Mouse (Mus musculus): ENCODE results near the gene Zfp764. TPM values are rescaled to one million over a fixed set of nuclear protein-coding genes. Genes with fewer than 3 reads are reported as not detected.
"Not testable (repeated sequence)": the region's sequence is repeated elsewhere in the genome, so short reads cannot be mapped to it uniquely, and the experiment has no call there.

Gene Zfp764
- total and polyA plus RNA-seq, 2 experiments, result 1.8 TPM

DNA sequence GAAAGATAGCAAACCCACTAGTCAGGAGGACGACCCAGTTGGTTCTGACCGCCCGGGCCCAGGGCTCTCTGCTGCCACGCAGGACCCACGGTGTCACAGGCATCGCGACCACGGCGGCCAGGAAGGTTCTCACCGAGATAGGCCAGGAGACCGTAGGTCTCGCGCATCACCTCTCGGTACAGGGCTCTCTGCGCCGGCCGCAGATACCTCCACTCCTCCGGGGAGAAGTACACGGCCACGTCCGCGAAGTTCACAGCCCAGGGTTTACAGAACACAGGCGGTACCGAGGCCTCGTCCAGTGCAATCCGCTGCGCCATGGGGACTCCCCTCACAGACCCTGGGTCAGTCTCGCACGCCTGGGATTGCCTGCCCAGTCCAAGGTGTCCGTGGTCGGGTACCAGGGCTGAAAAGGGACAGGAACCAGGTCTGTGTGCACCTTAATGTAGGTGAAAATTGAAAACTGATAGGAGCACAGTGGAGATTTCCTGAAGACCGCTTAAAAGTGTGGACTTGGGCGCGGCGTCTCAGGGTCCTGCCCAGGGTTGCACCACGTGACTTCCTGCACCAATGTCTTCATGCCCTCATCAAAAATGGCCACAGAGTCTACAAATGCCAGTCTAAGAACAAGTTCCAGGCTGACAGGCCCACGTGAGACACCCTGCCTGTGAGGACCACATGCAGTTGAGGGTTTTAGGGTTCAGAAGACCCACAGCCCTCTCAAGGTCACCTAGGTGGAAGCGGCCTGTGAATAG, 19.8 kb downstream of the Zfp764 start, which contains the start of gene 9130019O22Rik:
Gene 9130019O22Rik, minus strand, starts transcription at position 526 of the 752 bp plus-strand sequence.
- Histone ChIP-seq H3K79me2 (ENCODE audit: control insufficient read depth, insufficient read depth, low read length) (no peaks in the 10 kb centered on the region), H3K27me3 (ENCODE audit: control insufficient read depth, insufficient read depth, low read length) (no peaks in the 10 kb centered on the region), H3K36me3 (ENCODE audit: control insufficient read depth, insufficient read depth, low read length) (no peaks in the 10 kb centered on the region), H3K4me1 (ENCODE audit: control insufficient read depth, insufficient read depth, low read length) (peaks cover 5% of the 10 kb centered on the region; the same call in 1 of the 2 replicates), H3K9ac (ENCODE audit: low read depth, low read length) (peak within 1 kb of the TSS; percentile 87), H3K27ac (replicated peaks; ENCODE audit: insufficient read depth, low read depth, low read length) (peak within 1 kb of the TSS; percentile 55), H3K4me3 (ENCODE audit: insufficient read depth, low read depth, low read length) (peak within 1 kb of the TSS; percentile 83)
- TF ChIP-seq CTCF (IDR thresholded peaks at IDR 0.05; ENCODE audit: low read depth, low read length) (no peak), POLR2A (IDR thresholded peaks at IDR 0.05; ENCODE audit: extremely low read depth, insufficient read depth, low read length) (0 out of 2 replicates have a peak, but pooled peaks have one; percentile 46)
- WGBS, result 5% methylated on average over 38 of the region's 38 CpGs
- DNase-seq (ENCODE audit: extremely low read depth, low read depth, low spot score), result peak; percentile 85

DNA sequence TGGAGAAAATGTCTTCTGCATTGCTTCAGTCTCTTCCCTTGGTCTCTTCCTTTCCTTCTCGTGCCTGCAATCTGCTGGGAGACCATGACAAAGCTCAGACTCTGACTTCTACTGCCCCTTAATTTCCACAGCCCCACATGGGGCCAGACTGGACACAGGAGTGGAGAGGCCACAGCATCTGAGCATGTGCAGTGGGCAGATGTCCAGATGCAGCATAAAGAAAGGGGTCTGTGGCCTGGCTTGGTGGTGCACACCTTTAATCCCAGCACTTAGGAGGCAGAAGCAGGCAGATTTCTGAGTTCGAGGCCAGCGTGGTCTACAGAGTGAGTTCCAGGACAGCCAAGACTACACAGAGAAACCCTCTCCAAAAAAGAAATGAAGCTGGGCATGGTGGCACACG, 21.1 kb downstream of the Zfp764 start:
- not testable (repeated sequence) for DNase-seq (ENCODE audit: extremely low read depth, low read depth, low spot score); H3K9ac ChIP-seq (ENCODE audit: low read depth, low read length); H3K27me3 ChIP-seq (ENCODE audit: control insufficient read depth, insufficient read depth, low read length); H3K27ac ChIP-seq (replicated peaks; ENCODE audit: insufficient read depth, low read depth, low read length); H3K79me2 ChIP-seq (ENCODE audit: control insufficient read depth, insufficient read depth, low read length); H3K36me3 ChIP-seq (ENCODE audit: control insufficient read depth, insufficient read depth, low read length); H3K4me1 ChIP-seq (ENCODE audit: control insufficient read depth, insufficient read depth, low read length); H3K4me3 ChIP-seq (ENCODE audit: insufficient read depth, low read depth, low read length)
- WGBS, result 92% methylated on average over 4 of the region's 4 CpGs

GRCm38 (mm10) chr7:127378310-127378921, 28.2 kb downstream of the Zfp764 start:
- peak; percentile 70 for DNase-seq (ENCODE audit: extremely low read depth, low read depth, low spot score)
- WGBS, result 22% methylated on average over 6 of the region's 6 CpGs
- Histone ChIP-seq H3K27me3 (ENCODE audit: control insufficient read depth, insufficient read depth, low read length) (no peaks in the 10 kb centered on the region), H3K4me1 (ENCODE audit: control insufficient read depth, insufficient read depth, low read length) (peaks cover 2% of the 10 kb centered on the region; the same call in 1 of the 2 replicates), H3K27ac (replicated peaks; ENCODE audit: insufficient read depth, low read depth, low read length) (no peak overlapping the region), H3K4me3 (ENCODE audit: insufficient read depth, low read depth, low read length) (no peak overlapping the region), H3K36me3 (ENCODE audit: control insufficient read depth, insufficient read depth, low read length) (no peaks in the 10 kb centered on the region), H3K79me2 (ENCODE audit: control insufficient read depth, insufficient read depth, low read length) (no peaks in the 10 kb centered on the region), H3K9ac (ENCODE audit: low read depth, low read length) (no peak overlapping the region)
- TF ChIP-seq CTCF (IDR thresholded peaks at IDR 0.05; ENCODE audit: low read depth, low read length), result no peak
- no peak for TF ChIP-seq POLR2A (IDR thresholded peaks at IDR 0.05; ENCODE audit: extremely low read depth, insufficient read depth, low read length)

- peak within 1 kb of the TSS; percentile 89 for H3K27ac ChIP-seq (replicated peaks; ENCODE audit: insufficient read depth, low read depth, low read length)
Observed at GRCm38 (mm10) chr7:127375271-127376245, 31.1 kb downstream of the Zfp764 start, which contains the start of gene Zfp747. Zfp747 (minus strand) TSS chr7:127376050.

GRCm38 (mm10) chr7:127371870-127372269, 34.8 kb downstream of the Zfp764 start:
- DNase-seq (ENCODE audit: extremely low read depth, low read depth, low spot score), result not testable (repeated sequence)

More at GRCm38 (mm10) chr7:127375271-127376245, 31.1 kb downstream of the Zfp764 start, which contains the start of gene Zfp747:
- H3K27me3 ChIP-seq (ENCODE audit: control insufficient read depth, insufficient read depth, low read length); H3K36me3 ChIP-seq (ENCODE audit: control insufficient read depth, insufficient read depth, low read length); H3K79me2 ChIP-seq (ENCODE audit: control insufficient read depth, insufficient read depth, low read length); H3K4me1 ChIP-seq (ENCODE audit: control insufficient read depth, insufficient read depth, low read length): not testable (repeated sequence)
- under 1% methylated on average over 49 of the region's 49 CpGs for WGBS
- peak; percentile 92 for DNase-seq (ENCODE audit: extremely low read depth, low read depth, low spot score)
- Histone ChIP-seq H3K9ac (ENCODE audit: low read depth, low read length) (peak within 1 kb of the TSS; percentile 97), H3K4me3 (ENCODE audit: insufficient read depth, low read depth, low read length) (peak within 1 kb of the TSS; percentile 99)
- TF ChIP-seq POLR2A (IDR thresholded peaks at IDR 0.05; ENCODE audit: extremely low read depth, insufficient read depth, low read length), result 0 out of 2 replicates have a peak, but pooled peaks have one; percentile 28
- TF ChIP-seq CTCF (IDR thresholded peaks at IDR 0.05; ENCODE audit: low read depth, low read length), result peak; percentile 63

More at GRCm38 (mm10) chr7:127371870-127372269, 34.8 kb downstream of the Zfp764 start:
- not testable (repeated sequence) for H3K27ac ChIP-seq (replicated peaks; ENCODE audit: insufficient read depth, low read depth, low read length); H3K4me1 ChIP-seq (ENCODE audit: control insufficient read depth, insufficient read depth, low read length); H3K4me3 ChIP-seq (ENCODE audit: insufficient read depth, low read depth, low read length); H3K79me2 ChIP-seq (ENCODE audit: control insufficient read depth, insufficient read depth, low read length); H3K27me3 ChIP-seq (ENCODE audit: control insufficient read depth, insufficient read depth, low read length); H3K9ac ChIP-seq (ENCODE audit: low read depth, low read length); H3K36me3 ChIP-seq (ENCODE audit: control insufficient read depth, insufficient read depth, low read length)
- peak; percentile 47 for TF ChIP-seq CTCF (IDR thresholded peaks at IDR 0.05; ENCODE audit: low read depth, low read length)
- WGBS, result 92% methylated on average over 3 of the region's 3 CpGs
